Mouse (Mus musculus): ENCODE data around the gene Tspan32.

DNA sequence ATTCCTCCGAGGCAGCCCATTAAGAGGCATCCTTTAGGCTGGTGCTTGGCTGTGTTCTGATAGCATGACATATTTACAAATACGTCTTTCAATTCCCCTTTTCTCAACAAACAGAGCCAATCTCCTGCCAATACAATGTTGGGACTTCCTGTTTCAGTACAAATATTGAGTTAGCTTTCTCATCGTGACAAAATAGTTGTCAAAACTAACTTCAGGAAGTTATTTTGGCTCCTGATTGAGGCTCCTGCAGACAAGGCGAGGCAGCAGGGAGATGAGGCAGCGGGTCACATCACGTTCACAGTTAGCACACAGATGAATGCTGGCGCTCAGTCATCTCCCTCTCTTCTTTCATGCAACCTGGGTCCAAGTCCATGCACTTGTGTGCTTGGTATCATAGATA is 41.5 kb downstream of the Tspan32 start:
- TF ChIP-seq POLR2A (IDR thresholded peaks at IDR 0.05; ENCODE audit: insufficient read length, low read depth) = no peak
- no peak for TF ChIP-seq E2F4 (IDR thresholded peaks at IDR 0.05; ENCODE audit: insufficient read depth)
- no peak for TF ChIP-seq REST (IDR thresholded peaks at IDR 0.05; ENCODE audit: insufficient read depth, insufficient read length)
- TF ChIP-seq CEBPB (IDR thresholded peaks at IDR 0.05; ENCODE audit: insufficient read depth, poor library complexity, severe bottlenecking) = no peak
- TF ChIP-seq MAX (IDR thresholded peaks at IDR 0.05; ENCODE audit: low read depth) = no peak
- no peak for TF ChIP-seq POLR2AphosphoS2 (IDR thresholded peaks at IDR 0.05; ENCODE audit: insufficient read length, low read depth)
- TF ChIP-seq MYOG (IDR thresholded peaks at IDR 0.05; ENCODE audit: control insufficient read depth in 1 of 3, insufficient read depth in 1 of 3, insufficient read length in 2 of 3, low read depth in 2 of 3) = no peak
